Mouse (Mus musculus): ENCODE results near the gene Kirrel3. TPM values are rescaled to one million over a fixed set of nuclear protein-coding genes. Genes with fewer than 3 reads are reported as not detected.

Kirrel3 gene
- total RNA-seq, 2 experiments from 2014 or later: 1.3 to 1.7 TPM

DNA sequence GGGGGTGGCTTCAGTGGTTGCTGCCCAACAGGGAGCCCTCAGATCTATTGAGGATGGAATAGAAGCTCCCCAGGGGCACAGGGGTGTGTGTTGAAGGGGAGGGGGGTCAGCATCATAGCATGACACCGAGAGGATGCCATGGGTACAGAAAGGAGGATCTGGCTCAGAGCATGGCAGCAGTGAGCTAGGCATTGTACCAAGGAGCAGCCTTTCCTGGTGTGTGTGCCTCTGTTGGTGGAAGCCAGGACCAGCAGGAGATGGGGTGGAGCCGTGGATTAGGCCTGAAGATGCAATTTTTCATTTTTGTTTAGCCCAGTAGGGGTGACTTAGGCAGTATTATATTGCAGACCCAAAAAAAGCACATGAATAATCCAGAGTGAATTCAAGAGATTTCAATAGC, 7.9 kb downstream of the Kirrel3 start:
- no peak for DNase-seq
- intact Hi-C loops (cut with DNase I): loop anchor here (10.0 kb wide), 1 partner anchor 161 kb away; no protein-coding TSS in a partner anchor

DNA sequence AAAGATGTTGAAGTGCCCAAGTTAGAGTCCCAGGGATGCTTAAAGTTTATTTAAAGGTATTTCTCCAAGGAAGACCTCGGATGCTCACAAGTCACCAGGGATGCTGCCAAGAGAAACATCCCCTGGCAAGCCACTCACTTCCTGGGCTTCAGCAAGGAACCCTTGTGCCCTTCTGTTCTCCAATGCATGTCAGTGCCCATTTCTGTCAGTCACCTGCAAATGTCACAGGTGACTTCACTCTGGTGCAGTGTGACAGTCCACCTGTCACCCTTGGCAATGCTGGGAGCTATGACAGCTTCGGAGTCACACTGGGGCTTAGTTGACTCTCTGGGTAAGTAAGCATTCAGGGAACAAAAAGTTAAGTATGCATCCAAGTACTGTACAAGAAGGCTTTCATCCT, 12.4 kb downstream of the Kirrel3 start:
- DNase-seq: no peak
- intact Hi-C loops (cut with DNase I): loop anchor here (1.0 to 10.0 kb wide), 6 partner anchors 157 to 669 kb away; no protein-coding TSS in a partner anchor

DNA sequence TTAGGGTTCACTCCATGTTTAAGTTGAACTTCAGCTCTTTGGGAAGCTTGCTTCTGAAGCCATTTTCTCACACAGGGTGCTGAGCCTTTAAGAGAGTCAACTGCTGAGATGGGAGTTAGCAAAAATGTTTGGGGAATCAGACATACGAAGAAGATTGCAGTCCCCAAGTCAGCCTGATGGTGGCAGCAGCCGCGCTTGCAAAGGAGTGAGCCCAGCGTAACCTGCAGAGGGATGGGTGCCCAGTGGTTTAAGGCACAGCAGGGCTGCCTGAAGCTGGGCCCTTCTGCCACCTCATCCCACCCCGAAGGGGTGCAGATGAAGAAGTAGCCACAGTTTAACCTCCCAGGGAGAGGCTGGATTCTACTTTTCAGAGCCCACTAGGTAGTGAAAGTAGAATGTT, 13.0 kb downstream of the Kirrel3 start:
- intact Hi-C loops (cut with DNase I): loop anchor here (1.0 to 10.0 kb wide), 6 partner anchors 156 to 668 kb away; no protein-coding TSS in a partner anchor
- peak; percentile 77 to 89 for DNase-seq

DNA sequence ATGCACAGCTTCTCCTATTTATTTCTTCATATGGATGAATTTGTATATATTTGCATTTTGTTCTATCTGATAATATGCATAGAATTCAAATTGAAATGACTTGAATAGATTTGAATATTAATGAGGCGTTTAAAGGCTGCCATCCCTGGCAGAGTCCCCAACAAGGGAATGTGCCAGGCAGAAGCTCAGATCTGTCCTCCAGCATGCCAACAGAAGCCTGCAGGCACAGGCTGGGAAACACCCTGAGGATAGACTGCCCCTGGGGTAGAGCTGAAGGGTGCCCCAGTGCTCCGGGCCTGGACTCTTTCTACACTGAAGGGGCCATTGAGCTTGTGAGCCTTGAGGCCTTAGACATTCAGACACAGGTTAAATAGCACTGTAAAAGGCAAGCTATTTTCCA, 21.5 kb downstream of the Kirrel3 start:
- intact Hi-C loops (cut with DNase I): no loop called here
- no peak for DNase-seq

DNA sequence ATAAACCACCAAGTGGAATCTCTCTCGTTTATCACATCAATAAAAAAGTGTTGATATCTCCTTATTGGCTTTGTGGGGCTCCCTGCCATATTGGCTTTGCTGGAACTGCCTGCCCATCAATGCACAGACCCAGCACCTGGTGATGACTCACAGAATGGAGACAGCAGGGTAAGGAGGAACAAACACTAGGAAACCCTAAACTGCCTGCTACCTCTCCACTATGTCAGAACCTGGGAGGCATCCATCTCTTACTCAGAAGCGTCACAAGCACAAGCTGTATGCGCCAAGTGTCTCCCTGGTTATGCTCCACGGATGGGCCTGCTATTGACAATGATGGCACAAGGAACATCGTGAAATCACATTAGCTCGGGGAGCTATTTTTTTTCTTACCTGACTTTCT, 33.2 kb downstream of the Kirrel3 start:
- DNase-seq: no peak
- intact Hi-C loops (cut with DNase I): no loop called here

DNA sequence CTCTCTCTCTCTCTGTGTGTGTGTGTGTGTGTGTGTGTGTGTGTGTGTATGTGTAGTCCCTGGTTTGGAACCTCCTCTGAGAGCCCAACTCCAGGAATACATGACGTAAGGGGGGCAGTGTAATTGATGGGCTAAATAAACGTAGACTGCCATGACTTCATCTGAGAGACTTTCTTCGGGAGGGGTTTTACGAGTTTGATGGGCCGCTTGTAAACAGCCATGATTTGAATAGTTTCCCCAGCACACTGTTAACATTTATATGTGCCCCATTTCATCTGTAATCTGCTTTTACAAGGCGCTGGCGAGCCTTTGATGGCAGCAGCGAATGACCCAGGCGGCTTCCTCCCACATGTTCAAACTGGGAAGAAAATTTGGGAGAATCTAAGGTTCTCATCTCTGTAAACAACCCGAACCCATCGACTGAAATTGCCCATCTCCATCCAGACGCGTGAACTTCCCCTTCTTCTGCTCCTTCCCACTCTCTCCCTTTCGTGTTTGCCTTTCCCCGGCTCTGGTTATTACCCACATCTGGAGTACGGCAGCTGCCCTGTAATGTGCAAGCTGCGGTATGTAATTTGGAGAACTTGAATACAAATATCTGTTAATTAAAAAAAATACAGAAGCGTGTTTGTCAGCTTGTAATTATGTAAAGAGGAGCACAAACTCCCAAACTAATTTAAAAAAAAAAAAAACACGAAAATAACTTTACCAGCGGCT, 34.7 kb downstream of the Kirrel3 start:
- intact Hi-C loops (cut with DNase I): no loop called here
- DNase-seq: no peak

DNA sequence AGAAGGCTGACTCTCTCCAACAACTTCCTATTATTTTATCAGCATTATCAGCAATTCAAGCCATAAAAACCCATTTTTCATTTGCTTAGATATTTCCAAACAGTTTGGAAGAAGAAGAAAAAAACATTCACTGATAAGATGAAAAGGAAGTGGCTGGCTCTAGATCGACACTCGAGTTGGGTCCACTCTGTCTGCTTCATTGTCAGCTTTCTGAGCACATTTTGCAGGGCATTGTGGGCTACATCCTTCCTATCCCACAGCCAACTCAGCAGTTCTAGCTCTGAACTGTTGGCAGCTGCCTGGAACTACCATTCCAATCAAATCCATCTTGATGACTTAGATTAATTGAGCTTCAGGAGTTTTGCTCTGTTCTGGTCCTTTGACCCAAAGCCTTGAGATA, 40.0 kb downstream of the Kirrel3 start:
- intact Hi-C loops (cut with DNase I): no loop called here
- DNase-seq: no peak

DNA sequence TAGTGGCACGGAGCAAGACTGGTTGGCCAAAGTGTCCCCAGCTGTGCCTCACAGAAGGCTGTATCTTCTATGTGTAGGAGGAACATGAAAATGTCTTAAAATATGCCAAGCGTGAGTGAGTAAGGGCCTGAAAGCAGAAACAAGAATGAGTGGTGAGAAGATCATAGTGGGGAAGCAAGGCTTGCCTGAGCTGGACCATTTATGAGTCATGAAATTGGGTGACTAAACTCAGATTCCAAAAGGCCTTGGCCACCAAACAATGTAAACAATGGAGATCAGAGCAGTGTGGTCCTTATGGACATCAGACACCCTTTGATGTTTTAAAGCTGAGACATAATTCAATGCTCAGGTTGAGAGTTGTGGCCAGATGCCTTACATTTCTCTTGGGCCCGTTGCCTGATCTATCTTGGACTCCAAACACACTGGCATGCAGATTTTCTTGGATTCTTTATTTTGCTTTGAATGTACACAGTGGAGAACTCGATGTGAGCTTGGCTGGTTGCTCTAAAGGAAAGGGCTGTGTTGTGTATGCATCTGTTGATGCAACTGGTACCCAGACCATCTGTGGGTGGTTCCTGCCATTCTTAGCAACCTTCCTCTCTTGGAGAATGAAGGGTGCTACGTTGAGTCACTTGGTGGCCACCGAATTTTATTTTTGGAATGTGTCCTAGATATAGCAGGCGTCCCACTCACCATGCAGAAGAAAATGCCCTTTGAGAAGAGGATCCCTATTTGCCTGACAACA, 53.1 kb downstream of the Kirrel3 start:
- intact Hi-C loops (cut with DNase I): no loop called here
- DNase-seq: no peak

DNA sequence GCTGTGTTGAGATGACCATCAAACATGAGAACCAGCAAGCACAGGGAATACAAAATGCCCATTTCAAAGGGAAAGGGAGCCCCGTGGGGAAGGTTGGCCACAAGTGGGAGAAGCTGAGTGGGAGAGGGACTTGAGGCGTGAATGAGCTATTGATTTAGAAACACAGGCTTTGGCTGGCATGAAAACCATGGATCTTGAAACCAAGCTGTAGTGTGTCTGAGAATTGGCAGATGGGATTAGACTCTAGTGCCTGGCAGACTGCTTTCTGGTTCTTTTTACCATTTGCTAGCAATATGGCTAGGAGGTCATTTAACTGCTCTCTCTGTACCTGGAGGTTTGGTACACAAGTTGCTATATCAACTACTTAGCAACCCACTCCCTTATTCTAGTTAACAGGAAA, 56.2 kb downstream of the Kirrel3 start:
- intact Hi-C loops (cut with DNase I): no loop called here
- no peak for DNase-seq

DNA sequence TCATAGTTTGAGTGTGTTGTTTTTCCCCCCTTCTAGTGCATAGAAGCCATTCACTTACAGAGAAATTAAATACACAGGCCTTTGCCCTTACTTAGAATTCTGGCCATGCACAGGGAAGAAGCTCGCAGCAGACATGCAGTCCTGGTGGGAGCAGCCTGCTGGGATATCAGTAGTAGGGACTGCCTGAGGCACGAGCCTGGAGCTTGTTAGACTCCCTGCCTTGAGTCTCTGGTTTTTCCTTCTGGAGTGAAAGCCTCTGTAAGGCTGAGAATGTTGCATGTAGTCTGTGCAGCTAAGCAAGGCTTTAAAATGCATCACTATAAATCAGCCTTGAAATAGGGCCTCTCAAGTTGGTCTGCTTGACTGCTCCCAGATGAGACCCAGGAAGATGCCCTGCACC, 70.0 kb downstream of the Kirrel3 start:
- DNase-seq: no peak
- intact Hi-C loops (cut with DNase I): no loop called here

DNA sequence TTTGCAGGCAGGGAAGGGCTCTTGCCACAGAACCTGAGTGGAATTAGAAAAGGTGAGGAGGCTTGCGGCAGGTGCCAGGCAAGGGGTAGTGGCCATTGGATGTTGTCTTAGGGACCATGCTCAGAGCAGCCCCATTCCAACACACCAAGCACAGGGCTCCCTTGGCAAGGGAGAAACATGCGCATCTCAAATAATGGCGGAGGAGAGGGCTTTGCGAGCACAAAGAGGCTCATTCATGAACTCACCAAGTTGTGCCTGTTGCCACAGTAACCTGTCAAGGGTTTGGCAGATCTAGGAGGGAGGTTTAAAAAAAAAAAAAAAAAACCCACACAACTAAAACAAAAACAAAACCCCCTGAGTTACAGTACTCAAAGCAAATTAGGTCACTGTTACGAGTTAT, 72.2 kb downstream of the Kirrel3 start:
- DNase-seq: no peak
- intact Hi-C loops (cut with DNase I): no loop called here

DNA sequence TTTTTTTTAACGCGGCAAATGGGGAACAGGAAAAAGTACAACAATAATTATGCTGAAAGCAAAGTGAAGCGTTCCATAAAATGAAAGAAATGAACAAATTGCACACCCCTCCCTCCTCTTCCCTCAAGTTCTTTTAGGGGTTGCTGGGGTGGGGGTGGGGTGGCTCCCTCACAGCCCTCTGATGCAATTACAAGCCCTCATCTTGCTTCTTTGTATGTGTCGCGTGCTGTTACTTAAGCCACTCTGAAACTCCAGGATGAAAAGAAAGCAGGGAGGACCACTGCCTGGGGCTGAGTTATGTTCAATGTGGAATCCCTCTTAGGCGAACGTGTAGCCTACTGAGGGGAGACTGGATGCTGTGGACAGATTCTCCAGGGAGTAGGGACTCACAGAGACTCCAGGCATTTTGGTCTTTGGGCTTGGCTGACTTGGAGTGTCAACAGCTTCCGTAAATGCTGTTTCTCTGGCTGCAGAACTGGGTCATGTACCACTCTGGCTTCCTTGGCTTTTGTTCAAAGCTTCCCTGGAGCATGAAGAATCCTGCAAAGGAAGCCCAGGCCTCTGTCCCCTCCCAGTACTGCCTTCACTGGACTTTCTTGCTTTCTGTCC, 72.7 kb downstream of the Kirrel3 start:
- DNase-seq: peak in 1 of 2 experiments; percentile 3
- intact Hi-C loops (cut with DNase I): no loop called here

DNA sequence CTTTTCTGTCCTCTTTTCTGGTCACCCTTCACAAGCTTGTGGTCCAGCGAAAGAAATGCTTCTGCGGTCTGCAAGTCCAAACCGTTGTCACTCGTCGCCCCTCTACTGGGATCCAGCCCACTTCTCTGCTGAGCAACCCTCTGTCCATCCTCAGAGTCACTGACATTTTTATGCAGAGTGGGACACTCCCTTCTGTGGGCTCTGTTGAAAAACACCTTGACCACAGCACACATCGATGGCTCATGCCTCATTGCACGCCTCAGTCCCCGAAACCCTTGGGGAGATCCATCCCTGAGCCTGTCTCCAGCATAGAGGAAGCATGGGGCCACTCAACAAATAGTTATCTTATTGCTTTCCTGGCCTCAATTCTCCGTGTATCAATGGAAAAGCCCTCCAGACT, 73.4 kb downstream of the Kirrel3 start:
- intact Hi-C loops (cut with DNase I): no loop called here
- DNase-seq: no peak

DNA sequence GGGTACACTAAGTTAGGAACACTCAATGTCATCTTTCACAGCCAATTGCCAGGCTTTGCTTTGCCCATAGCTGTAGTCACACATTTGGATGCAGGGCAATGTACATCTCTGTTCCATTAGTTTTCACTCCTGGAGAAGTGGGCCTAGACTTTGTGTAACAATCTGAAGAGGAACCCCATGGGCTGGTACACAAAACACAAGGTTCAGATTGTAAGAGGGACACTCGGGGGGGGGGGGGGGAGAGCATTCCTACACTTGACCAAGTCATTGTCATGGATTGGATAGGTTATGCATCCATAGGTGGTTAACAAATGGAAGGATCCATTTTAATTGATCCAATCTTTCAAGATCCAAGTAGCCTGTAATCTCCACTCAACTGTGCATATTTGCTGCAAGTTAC, 75.6 kb downstream of the Kirrel3 start:
- no peak for DNase-seq
- intact Hi-C loops (cut with DNase I): no loop called here

DNA sequence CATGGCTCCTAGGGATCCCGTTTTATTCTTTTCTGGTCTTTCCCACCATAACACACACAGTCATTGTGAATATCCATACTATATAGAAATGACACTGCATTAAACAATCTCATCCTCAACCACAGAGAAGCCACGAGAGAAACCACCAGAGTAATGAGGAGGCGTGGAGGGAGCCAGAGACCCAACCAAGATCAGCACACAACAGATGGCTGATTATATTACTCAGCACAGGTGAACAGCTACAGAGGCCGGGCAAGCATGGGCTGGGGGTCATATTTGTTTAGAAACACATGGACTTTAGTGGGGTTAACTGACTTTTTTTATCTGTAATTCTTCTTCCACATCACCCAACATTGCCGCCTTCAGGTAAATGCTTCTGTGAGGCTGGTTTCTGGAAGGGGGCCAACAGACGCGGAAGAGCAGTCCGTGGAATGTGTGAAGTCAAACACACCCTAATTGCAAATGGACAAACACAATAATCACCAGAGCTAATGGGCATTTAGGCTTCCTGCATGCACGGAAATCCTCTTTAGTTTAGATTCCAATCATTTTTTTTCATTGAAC, 76.8 kb downstream of the Kirrel3 start:
- intact Hi-C loops (cut with DNase I): no loop called here
- no peak for DNase-seq

DNA sequence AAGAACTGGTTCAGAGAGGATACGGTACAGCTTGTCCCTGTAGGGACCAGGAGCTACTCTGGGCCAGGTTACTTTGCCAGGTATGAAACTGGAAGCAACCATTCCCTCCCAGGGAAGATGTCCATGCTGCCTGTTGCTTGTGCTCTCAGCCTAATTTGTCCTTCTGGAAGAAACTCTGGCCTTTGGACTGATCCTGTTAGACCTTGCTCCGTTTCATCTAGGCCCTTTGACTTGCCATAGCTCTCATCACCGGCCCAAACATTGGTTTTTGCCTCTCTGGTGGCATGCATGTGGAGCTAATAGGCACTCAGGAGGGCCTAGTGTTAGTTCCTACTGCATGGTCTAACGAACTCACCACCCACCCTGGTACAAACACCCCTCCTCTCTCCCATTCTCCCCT, 88.2 kb downstream of the Kirrel3 start:
- DNase-seq: no peak
- intact Hi-C loops (cut with DNase I): no loop called here

DNA sequence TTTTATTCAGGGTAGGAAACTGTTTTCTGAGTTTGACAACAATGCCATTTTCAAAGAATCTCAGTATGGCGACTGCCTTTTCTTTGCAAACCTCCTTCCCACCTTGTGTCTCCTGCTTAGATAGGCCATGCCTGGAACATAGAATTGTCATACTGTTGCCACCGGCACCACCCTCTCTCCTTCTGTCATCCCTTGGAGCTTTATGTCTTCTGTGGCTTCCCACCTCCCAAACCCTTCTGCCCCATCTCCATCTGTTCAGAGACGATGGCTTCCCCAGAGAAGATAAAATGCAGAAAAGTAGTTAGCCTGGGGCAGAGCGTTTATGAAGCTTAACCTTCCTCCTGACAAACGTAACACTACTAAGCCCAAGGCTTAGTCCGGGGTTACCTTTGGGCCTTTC, 88.9 kb downstream of the Kirrel3 start:
- DNase-seq: no peak
- intact Hi-C loops (cut with DNase I): no loop called here

DNA sequence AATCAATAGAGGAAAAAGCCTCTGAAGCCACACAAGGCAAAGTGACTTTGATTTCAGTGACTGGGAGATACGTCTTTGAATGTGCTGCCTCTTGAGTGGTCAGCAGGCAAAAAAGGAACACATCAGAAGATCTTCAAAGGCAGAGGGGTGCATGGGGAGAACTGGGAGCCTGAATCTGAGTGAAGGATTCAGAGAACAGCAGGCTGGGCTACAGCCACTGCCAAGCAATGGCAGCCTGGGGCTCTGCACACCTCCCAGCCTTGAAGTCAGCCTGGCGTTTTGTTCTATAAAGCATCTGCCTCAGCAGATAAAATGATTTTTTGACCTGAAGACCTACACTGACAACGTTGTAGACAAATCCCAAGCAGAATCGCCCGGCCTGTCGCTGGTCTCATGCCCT, 93.5 kb downstream of the Kirrel3 start:
- DNase-seq: no peak
- intact Hi-C loops (cut with DNase I): no loop called here

DNA sequence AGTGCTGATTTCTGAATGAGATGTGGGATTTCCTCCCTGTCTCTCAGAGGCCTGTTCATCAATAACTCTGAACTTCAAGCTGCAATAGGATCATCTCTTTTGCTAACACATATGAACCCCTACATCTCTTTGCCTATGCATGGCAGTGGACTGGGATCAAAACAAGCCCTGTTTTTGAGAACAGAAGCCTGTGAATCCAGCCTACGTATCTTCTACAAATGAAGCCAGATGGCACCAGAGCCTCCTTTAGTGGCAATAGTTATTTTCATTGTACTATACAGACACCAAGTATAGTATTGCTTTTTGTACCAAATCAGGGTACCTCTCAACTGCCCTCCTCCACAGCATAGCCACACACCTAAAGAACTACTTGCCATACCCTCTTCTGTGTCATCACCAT, 94.4 kb downstream of the Kirrel3 start:
- no peak for DNase-seq
- intact Hi-C loops (cut with DNase I): no loop called here

DNA sequence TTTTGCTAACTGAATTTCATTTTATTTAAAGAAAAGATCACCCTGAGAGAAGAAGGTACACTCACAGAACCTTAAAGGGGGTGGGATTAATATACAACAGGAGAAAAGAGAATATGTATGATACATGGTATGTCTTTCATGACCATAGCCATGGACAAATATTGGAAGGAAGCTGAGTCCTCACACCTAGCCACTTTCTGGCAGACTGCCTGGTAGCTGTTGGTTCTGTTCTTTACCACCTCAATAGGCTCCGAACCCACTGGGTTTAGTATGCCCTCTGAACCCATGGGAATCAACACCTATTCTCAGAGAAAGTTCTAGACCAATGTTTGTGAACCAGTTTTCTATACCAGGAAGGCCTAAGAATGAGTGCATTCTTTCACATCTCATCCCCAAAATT, 96.8 kb downstream of the Kirrel3 start:
- intact Hi-C loops (cut with DNase I): no loop called here
- no peak for DNase-seq

DNA sequence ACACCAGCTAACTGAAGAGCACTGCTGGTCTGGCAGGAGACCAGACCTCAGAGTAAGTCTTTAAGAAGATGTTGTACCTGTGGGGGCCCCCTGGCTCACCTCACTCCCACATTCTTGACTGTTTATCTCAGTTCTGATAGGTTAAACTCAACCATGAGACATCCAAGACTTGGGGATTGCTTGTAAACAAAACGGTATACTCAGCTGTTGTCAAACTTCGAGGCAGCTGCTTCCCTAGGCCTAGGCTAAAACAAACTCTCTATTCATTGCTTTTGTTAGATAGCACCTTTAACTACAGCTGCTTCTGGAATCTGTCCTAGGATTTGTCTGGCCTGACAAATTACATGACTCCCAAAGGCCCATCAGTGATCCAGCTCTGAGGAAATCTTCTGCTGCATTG, 99.8 kb downstream of the Kirrel3 start:
- intact Hi-C loops (cut with DNase I): no loop called here
- peak; percentile 11 to 23 for DNase-seq

DNA sequence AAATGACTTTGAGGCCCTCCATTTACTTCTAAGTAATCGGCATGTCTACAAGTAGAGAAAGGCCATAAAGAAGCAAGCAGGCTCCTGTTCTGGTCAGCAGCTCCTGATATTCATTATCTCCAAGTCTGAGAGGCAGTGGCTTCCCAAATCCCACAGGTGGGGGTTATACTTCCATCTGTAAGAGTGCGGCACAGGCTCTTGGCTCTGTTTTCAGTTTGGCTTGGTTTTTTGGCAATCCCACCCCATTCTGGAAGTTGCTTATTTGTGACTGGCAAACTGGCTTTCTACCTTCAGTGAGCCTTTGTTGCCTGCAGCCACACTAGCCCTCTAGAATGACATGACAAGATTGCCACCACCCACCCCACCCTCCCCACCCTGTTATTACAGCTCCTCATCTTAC, 100.4 kb downstream of the Kirrel3 start:
- no peak for DNase-seq
- intact Hi-C loops (cut with DNase I): no loop called here

Measured in heart, postnatal 10 days (tissue).